Mouse (Mus musculus): ENCODE measurements around the gene Tubb4a. TPM values are rescaled to one million over a fixed set of nuclear protein-coding genes. Genes with fewer than 3 reads are reported as not detected.

The Tubb4a gene
- polyA plus RNA-seq, 1 experiment from 2014 or later, result 1.0 TPM

GRCm38 (mm10) chr17:57058891-57059485 is 28.6 kb downstream of the Tubb4a start, which contains the start of gene Crb3:
TSS of gene Crb3 (plus strand) at chr17:57059105.
- no peak for DNase-seq (ENCODE audit: low spot score)

- no peak for DNase-seq (ENCODE audit: low spot score)
These were observed 31.3 kb downstream of the Tubb4a start for GRCm38 (mm10) chr17:57056246-57056645.

- peak; percentile 59 for DNase-seq (ENCODE audit: low spot score)
These were observed 35.9 kb downstream of the Tubb4a start for GRCm38 (mm10) chr17:57051679-57052078.

- no peak for DNase-seq (ENCODE audit: low spot score)
These were observed 38.8 kb downstream of the Tubb4a start for GRCm38 (mm10) chr17:57048816-57049215.

GRCm38 (mm10) chr17:57047406-57047805 is 40.2 kb downstream of the Tubb4a start:
- DNase-seq (ENCODE audit: low spot score), result no peak

GRCm38 (mm10) chr17:57041554-57041953 is 46.0 kb downstream of the Tubb4a start, which contains the start of gene Slc25a41:
TSS of gene Slc25a41 (minus strand) at chr17:57041654.
- DNase-seq (ENCODE audit: low spot score), result no peak

- no peak for DNase-seq (ENCODE audit: low spot score)
These were observed 48.6 kb downstream of the Tubb4a start for GRCm38 (mm10) chr17:57038978-57039377.

GRCm38 (mm10) chr17:57032854-57033253 is 54.7 kb downstream of the Tubb4a start:
- no peak for DNase-seq (ENCODE audit: low spot score)

- DNase-seq (ENCODE audit: low spot score), result peak; percentile 100
These were observed 55.7 kb downstream of the Tubb4a start for GRCm38 (mm10) chr17:57031661-57032420.

- peak; percentile 63 for DNase-seq (ENCODE audit: low spot score)
These were observed 56.5 kb downstream of the Tubb4a start, which contains the start of gene Khsrp for GRCm38 (mm10) chr17:57030931-57031660. TSS of gene Khsrp (minus strand) at chr17:57031522.

Other genes with a start within 250 kb of the Tubb4a start
- not detected in 2 replicates for gene Acsbg2, start 213.3 kb downstream of the Tubb4a start, polyA plus RNA-seq (2015; fragmentation: Nextera tagmentation; extraction: Ambion mirVana)
- gene 1700061G19Rik, start 212.3 kb downstream of the Tubb4a start, polyA plus RNA-seq (2015; fragmentation: Nextera tagmentation; extraction: Ambion mirVana), result 0.21 and 0.26 TPM in 2 replicates
- 24.2 and 26.6 TPM in 2 replicates for gene Mllt1, start 152.4 kb downstream of the Tubb4a start, polyA plus RNA-seq (2015; fragmentation: Nextera tagmentation; extraction: Ambion mirVana)
- not detected in 2 replicates for gene Acer1, start 105.7 kb downstream of the Tubb4a start, polyA plus RNA-seq (2015; fragmentation: Nextera tagmentation; extraction: Ambion mirVana)
- gene Clpp, start 97.5 kb downstream of the Tubb4a start, polyA plus RNA-seq (2015; fragmentation: Nextera tagmentation; extraction: Ambion mirVana), result 111 and 113 TPM in 2 replicates
- 35.0 and 35.6 TPM in 2 replicates for gene Alkbh7, start 90.4 kb downstream of the Tubb4a start, polyA plus RNA-seq (2015; fragmentation: Nextera tagmentation; extraction: Ambion mirVana)
- 0.55 TPM in 1 of 2 replicates, not detected in the other for gene Pspn, start 87.8 kb downstream of the Tubb4a start, polyA plus RNA-seq (2015; fragmentation: Nextera tagmentation; extraction: Ambion mirVana)
- 76.1 and 81.7 TPM in 2 replicates for gene Gtf2f1, start 76.5 kb downstream of the Tubb4a start, polyA plus RNA-seq (2015; fragmentation: Nextera tagmentation; extraction: Ambion mirVana)
- 0.42 and 0.53 TPM in 2 replicates for gene Gm17949, start 76.3 kb downstream of the Tubb4a start, polyA plus RNA-seq (2015; fragmentation: Nextera tagmentation; extraction: Ambion mirVana)
- 37.5 and 42.3 TPM in 2 replicates for gene Khsrp, start 56.3 kb downstream of the Tubb4a start, polyA plus RNA-seq (2015; fragmentation: Nextera tagmentation; extraction: Ambion mirVana)
- 0.10 TPM in 1 of 2 replicates, not detected in the other for gene Slc25a41, start 46.1 kb downstream of the Tubb4a start, polyA plus RNA-seq (2015; fragmentation: Nextera tagmentation; extraction: Ambion mirVana)
- gene Crb3, start 28.7 kb downstream of the Tubb4a start, polyA plus RNA-seq (2015; fragmentation: Nextera tagmentation; extraction: Ambion mirVana), result 1.6 and 2.7 TPM in 2 replicates
- 8.3 and 8.8 TPM in 2 replicates for gene Slc25a23, start 27.9 kb downstream of the Tubb4a start, polyA plus RNA-seq (2015; fragmentation: Nextera tagmentation; extraction: Ambion mirVana)
- 49.8 and 65.1 TPM in 2 replicates for gene Dennd1c, start 9.3 kb downstream of the Tubb4a start, polyA plus RNA-seq (2015; fragmentation: Nextera tagmentation; extraction: Ambion mirVana)
- 2.7 and 3.0 TPM in 2 replicates for gene Tnfsf9, start 17.5 kb upstream of the Tubb4a start, polyA plus RNA-seq (2015; fragmentation: Nextera tagmentation; extraction: Ambion mirVana)
- 1.7 and 1.9 TPM in 2 replicates for gene Cd70, start 62.0 kb upstream of the Tubb4a start, polyA plus RNA-seq (2015; fragmentation: Nextera tagmentation; extraction: Ambion mirVana)
- gene Tnfsf14, start 106.4 kb upstream of the Tubb4a start, polyA plus RNA-seq (2015; fragmentation: Nextera tagmentation; extraction: Ambion mirVana), result 3.4 and 4.7 TPM in 2 replicates
- gene C3, start 140.4 kb upstream of the Tubb4a start, polyA plus RNA-seq (2015; fragmentation: Nextera tagmentation; extraction: Ambion mirVana), result 5.0 and 5.4 TPM in 2 replicates
- 37.3 and 40.0 TPM in 2 replicates for gene Gpr108, start 160.7 kb upstream of the Tubb4a start, polyA plus RNA-seq (2015; fragmentation: Nextera tagmentation; extraction: Ambion mirVana)
- gene Trip10, start 161.7 kb upstream of the Tubb4a start, polyA plus RNA-seq (2015; fragmentation: Nextera tagmentation; extraction: Ambion mirVana), result 15.7 and 18.2 TPM in 2 replicates
- gene Vav1, start 191.3 kb upstream of the Tubb4a start, polyA plus RNA-seq (2015; fragmentation: Nextera tagmentation; extraction: Ambion mirVana), result 131 and 133 TPM in 2 replicates